Mouse (Mus musculus) right cerebral cortex, postnatal 25 days (tissue): ENCODE measurements at regions not wholly inside any gene's neighbourhood (a gene's known extent, or its start where the extent isn't known, plus 50 kb on each side); places are given as distances from the start of the nearest gene placed in this dataset.

Experiments used
- DNase-seq: peaks from one replicate; pipeline ENCODE4 v3.0.0; 2022

DNA sequence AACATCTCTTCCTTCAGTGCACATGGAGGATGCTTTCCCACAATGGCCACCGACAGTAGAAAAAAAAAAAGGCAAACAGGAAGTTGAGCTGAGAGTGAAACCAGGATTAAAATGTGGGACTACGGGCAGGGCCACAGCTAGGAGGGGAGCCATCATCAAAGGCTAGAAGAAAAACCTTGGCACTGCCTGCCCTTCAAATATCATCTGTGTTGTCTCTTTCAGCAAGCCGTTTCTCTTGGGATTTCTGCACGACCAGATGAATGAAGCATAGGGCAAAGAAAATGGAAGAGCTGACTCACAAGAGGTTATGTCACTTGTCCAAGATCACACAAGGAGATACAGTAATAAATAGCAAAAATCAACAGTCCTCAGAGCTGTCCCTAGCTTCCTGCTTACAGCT, 161.1 kb upstream of the Fn1 start:
- DNase-seq, result no peak

DNA sequence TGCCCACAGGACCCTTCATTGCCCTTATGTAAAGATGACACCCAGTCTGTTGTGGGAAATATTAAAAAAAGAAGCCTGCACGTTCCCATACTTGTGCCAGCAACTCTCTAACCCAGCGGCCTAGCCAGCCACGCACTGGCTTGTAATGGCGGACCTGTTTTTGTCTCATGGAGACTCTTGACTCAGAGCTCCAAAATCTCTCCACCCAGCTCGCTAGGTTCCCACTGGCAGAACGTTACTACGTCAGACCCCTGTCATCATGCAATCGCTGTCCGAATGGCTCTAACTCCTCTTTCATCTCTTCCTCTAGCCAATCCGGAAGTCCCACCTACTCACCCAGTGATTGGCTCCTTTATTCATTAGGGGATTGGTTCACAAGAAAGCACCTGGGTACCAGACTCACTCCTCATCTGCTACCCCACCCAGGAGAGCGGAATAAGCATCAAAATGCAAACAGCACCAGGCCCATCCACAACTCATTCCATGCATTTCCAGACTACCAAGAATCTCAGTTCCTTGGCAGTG, 159.2 kb upstream of the Fn1 start:
- DNase-seq, result no peak

DNA sequence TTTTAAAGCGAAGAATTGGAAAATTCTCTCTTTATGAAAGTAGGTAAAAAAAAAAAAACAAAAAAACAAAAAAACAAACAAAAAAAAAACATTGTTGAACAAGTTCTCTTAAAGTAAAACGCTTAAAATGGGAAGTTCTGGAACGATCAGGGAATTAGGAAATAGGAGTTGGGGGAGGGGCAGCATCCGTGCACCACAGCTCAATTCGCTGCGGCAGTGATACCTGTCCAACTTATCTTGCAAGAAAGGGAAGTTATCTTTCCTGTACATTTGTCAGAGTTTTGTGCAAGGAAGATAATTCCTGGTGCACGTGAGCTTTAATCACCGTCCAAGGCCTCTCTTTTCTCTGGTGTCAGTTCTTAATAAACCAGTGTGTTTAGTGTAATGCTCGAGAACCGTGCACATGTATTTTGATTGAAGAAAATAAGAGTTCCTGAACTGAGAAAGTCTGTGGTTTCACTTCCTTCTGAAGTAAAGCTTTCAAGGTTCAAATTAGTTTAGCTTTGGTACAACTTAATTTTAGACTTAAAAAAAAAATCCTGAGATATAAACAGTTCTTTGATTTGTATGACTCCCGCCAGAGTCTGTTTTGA, 158.3 kb upstream of the Fn1 start:
- DNase-seq, result no peak

DNA sequence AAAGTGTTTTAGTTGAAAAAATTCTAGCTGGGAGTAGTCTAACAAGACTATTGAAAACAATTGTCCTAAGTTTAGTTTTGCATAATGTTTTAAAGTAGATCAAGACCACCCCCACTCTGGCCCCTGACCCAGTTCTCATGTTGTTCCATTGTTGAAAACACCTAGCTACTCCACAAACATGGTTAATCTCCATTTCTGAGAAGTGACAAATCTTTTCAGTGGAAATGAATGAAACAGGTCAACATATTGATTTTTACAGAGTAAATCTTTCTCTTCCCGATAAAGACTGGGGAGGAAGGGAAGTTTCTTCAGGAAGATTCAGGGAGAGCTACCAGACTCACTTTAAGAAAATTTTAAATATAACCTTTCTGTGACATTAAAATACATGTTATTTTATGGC, 155.0 kb upstream of the Fn1 start:
- no peak for DNase-seq

DNA sequence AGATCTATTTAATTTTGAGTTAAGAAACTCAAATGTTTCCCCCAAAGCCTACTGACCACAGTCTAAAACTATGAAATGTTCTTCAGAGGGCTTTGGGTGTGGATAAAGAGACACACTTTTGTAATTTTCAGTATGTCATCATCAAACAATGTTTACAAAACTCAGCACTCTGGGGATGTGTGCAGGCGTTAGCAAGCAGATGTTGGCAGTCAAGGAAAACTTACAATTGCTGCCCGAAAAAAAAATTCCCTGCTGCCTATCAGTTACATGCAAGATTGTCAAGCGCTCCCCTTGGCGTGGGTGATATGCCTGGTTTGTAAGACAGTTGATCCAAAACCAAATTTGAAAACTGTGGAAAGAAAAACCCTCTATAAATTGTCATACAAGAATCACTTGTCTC, 154.6 kb upstream of the Fn1 start:
- DNase-seq, result no peak

DNA sequence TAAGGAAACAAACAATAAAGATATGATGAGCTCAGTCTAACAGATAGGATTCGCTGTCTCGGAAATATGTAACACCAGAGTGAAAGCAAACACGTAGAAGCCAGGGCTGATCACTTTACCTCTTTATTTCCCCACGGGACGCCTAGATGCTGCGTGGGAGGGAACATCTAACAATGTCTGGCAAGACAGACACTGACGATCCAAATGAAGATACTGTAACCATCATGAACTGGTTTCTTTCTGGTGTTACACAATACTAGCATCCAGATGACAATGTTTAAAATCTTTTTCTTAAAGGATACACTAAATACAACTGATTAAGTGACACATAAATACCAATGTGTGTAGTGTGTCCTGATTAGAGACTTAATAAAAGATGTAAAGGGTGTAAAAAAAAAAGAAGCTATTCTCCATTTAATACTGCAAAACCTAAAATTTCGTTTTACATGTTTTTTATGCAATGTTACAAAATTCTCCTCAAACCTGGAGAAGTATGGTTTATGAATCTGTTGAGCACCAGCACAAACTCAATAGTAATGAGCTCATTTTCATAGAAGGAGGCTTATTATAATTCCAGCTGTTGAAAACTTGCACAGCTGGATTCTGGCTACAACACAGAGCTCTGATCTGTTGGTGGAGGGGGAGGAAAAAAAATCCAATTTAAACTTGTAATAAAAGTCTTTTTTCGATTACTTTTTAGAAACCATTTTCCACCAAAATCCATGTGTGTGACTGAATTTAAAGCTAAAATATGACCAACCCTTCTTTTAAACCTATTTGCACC, 148.5 kb upstream of the Fn1 start:
- no peak for DNase-seq

DNA sequence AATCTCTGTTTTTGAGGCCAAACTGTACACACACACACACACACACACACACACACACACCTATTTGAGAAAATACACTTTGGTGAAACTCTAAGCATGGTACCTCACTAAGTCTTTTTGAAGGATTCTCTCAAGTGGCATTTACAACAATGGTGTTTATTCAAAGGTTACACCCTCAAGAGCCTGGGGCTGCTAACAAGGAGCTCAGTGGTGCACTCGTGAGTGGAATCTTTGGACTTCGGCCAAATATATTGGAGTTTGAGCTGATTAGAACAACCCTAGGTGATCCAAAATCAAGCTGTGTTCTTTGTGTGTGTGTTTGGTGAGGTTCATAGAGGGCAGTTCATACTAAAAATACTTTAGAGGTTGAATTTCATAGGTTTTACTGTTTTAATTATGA, 147.6 kb upstream of the Fn1 start:
- DNase-seq, result no peak

DNA sequence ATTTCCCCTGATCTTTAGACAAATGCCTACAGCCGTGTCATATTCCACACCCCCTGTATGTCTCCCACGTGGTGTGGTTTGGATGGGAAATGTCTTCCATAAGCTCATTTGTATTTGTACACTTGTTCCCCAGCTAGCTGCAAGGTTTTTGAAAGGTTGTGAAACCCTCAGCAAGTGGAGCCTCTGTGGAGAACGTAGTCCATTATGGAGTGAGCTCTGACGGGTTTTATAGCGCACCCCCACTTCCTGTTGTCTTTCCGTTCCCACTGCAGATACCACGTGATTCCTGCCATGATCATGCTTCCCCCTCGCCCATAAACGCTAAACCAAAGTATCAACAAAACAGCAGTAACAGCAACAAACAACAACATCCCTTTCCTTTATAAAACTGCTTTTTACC, 145.6 kb upstream of the Fn1 start:
- no peak for DNase-seq

DNA sequence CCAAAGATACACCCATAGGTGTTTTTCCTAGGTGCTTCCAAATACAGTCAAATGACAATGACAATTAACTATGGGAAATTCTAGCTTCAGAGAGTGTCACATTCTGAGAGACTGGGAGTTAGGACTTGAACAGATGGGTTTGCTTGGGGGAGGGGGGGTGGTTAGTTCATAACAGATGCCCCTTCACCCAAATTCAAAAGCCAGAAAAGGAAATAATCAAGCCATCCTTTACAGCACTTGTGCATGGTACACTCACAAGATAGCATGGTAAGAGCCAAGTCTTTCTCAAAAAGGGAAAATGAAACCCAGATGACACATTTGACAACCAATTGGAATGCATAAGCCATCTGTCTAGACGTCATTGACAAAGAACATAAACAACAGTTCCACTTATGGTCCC, 135.4 kb upstream of the Fn1 start:
- no peak for DNase-seq

DNA sequence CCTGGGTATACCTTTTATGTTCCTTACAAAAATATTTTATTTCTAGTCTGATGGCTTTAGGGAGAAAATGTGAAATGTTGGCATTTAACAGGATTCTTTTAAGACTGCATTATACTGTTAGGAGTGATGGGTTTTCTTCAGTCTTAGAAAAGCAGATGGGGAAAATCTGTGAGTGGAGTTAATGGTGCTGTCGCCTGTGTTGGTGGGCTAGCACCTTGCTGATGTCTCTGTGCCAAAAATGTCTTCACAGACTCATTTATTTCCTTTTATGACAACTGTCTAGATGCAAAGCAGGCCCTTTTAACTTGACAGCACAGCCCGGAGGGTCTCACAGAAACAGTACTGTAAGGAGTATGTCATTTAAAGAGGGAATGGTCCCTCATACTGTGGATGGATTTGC, 131.9 kb upstream of the Fn1 start:
- DNase-seq, result no peak

DNA sequence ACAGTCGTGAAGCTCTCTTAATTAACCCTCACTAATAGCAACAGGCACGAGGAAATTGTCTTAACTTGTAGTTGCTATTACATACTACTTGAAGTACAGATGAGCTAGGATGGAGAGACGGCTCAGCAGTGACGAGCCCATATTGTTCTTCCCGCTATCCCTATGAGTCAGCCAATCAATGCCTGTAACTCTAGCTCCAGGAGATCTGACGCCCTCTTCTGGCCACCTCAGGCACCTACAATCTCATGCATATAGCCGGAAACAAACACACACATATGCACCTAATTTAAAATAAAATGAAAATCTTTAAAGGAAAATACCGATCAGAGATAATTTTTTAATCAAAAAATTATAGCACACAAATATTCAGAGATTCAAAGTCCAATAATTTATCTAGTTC, 125.3 kb upstream of the Fn1 start:
- DNase-seq, result no peak

DNA sequence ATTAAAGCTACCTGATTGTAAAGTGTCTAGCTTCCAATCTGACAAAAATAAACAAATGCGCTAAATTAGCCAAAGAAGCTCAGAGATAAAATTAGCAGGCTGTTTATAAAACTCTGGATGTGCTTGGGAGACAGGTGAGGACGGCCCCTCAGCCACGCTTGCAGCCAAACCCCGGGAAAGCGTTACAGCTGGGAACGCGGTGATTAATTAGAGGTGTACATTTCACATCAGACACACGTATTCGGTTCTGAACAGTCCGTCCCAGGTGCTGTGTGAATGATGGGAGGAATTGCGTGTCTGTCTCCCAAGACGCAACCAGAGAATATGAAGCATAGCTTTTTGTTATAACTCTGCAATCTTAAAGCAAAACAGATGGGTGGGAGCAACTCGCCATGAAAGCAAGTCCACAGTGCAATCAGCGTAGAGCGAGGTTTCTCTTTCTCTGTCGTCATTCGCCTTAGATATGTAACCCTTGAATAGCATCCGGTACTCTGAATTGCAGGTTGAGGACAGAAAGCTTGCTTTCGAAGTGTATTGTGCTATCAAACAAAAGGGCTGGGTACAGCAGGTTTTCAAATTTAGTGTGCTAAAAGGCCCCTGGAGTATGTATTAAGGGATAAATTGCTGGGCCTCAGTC, 123.0 kb upstream of the Fn1 start:
- DNase-seq, result peak; percentile 16

DNA sequence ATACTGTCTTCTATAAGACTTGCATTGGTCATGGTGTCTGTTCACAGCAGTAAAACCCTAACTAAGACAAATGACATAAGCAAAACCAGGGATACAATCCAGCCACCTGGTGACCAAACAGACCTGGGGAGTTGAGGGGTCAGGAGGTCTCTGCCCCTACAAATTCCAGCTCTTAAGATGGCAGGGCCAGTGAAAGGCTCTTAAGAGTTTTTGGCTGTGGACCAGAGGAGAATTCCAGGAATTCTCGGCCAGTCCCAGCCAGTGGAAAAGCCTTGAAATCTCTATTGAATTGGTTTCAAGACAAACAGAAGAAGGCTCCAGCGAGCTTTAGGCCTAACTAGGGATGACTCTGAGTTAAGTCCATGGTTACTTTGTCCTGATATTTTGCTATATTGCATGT, 119.5 kb upstream of the Fn1 start:
- no peak for DNase-seq

DNA sequence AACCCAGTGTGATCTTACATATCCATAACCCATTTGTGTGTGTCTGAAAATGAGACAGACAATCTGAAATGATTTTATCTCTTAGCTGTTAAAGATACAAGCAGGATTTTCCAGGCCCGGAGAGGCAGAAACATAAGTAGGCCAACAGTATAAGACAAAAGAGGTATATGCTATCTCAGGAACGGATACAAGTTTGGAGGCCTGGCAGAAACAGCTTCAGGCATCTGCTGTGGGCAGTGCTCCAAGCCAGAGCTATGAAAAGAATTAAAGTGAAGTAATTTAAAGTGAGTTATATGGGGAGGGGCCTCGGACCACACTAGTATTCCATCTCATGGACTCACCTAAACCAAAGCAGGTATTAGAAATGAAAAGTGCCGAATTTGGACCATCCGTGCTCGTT, 118.8 kb upstream of the Fn1 start:
- DNase-seq, result peak; percentile 21

DNA sequence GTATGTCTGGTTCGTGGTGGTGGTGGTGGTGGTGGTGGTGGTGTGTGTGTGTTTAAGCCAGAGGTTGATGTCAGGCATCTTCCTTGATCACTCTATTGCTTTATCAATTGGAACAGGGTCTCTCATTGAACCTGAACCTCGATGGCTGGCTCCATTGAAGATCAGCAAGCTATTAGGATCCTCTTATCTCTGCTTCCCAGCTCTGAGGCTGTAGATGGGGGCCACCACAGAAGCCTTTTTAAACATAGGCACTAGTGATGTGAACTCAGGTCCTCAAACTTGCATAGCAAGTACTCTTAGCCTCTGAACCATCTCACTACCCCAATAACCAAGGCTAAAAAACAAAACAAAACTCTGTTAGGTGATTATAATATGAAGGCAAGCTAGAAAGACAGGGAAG, 116.6 kb upstream of the Fn1 start:
- no peak for DNase-seq

DNA sequence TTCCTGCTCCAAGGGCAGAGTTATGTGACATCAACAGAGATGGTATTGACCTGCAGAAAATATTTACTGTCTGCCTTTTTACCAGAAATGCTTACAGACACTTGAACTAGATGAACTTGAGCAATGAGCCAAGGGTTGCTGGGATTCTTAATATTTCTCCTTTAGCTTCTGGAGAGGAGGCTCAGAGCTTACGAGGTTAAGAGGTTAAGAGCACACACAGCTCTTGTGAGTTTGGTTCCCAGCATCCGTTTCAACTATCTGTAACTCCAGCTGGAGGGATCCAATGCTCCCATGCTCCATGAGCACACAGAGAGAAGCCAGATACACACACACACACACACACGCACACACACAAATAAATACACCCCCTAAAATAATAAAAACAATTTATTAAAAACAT, 114.7 kb upstream of the Fn1 start:
- no peak for DNase-seq

DNA sequence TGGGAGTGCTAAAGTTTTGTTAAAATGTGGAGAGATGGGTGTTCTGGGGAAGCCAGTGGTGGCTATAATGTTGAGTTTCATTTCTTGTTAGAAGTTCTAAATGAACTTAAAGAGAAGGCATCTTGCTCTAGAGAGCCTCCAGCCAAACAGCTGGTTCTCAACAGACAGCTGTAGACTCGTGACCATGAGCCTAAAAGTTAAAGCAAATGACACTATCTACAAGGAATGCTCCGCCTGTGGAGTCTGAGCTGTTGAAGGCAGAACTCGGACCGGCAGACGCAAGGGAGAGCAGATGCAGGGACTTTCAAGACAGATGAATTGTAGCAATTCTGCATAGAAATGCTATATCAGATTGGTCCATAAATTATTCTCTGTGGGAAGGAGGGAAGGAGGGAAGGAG, 114.1 kb upstream of the Fn1 start:
- DNase-seq, result no peak

DNA sequence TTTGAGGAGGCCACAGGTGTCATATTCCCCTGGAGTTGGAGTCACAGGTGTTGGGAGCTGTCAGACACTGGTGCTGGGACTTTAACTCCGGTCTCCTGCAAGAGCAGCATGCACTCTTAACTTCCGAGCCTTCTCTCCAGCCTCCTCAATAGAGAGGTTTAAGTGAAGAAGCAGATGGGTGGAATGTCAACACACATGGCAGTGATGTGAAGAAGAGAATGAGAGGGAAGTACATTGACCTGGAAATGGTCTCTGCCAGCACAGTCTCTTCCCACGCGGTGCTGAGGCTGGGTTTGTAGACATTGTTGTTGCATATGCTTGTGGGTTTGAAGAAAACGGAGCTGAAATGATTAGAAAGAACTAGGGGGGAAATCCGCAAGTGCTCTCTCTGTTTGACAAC, 112.0 kb upstream of the Fn1 start:
- no peak for DNase-seq

DNA sequence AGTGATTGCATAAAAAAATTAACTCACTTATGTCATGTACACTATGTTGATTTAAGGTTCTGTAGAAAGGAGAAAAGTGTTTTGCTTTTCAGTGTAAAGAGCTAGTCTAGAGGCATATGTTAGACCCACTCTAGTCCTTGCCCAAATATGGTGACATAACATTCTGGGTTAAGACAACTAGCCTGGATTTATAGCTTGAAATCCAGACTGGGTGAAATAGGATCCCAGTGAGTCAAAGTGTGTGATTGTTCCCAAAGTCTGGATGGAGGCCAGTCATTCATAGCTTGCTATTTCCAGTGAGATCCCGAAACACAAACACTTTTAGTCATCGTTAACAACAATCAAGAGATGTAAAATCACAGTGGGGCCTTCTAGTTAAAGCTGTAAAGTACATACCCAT, 110.5 kb upstream of the Fn1 start:
- no peak for DNase-seq

DNA sequence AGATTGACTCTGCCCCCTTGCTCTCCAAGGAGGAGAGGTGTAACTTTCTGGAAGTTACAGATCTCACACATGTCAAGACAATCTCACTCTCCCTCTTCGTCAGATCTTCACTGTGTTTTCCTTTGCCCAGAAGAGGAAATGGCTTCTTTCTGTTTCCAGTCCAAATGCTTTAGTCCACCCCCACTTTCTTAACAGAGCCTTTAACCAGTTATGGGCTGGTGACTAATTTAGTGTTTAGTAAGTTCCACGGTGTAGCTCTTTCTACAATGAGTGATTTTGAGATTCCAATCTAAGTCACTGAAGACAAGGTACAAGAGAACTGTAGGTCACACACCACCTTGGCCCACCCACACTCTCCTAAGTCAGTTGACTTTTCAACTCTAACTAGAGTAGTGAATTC, 107.3 kb upstream of the Fn1 start:
- no peak for DNase-seq

DNA sequence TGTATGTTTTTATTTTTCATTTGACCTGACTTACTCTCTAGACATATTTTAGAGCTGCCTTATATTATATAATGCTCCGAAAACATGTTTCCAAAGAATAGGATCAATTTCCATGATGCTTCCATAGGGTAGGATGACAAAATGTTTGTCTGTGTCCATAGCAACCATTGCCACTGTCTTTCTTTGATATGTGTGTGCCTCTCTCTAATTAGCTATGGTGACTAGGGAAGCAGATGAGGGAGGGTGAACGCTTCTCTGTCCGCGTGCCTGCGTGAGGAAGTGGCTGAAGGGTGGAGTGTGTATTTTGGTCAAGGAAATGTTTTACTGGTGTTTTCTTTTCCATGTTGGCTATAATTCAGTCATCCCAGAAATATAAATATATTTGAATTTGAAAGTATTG, 104.2 kb upstream of the Fn1 start:
- no peak for DNase-seq

DNA sequence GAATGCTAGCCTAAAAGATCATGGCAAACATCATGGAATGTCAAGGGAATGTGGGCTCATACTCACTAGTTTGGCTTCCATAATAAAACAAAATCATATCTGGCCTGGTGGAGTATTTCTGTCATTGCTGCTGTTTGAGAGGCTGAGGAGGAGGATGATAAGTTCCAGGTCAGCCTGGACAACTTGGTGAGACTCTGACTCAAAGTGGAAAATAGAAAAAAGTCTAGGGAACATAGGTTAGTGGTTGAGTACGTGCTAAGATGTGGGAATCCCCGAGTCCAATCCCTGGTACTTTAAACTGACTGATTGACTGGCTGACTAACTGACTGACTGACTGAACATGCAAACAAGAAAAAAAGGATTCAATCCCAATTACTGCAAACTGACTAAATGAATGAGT, 103.2 kb upstream of the Fn1 start:
- DNase-seq, result no peak

DNA sequence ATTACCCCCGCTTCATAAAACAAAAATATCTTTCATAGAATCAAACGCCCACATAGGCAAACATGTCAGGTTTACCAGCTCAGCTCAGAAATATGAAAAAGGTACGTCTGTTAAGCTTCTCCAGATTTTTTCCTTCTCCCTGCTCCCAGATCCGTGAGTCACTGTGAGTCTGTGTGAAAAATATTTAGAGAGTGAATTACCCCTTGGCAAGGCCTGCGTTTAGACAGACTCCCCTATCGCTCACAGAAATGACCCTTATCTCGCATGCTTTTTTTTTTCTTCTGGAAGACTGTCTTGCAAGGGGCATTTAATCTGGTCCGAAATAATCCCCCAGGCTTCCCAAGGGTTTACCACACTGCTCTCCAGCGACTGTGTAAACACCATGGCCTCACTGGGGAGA, 102.4 kb upstream of the Fn1 start:
- no peak for DNase-seq

DNA sequence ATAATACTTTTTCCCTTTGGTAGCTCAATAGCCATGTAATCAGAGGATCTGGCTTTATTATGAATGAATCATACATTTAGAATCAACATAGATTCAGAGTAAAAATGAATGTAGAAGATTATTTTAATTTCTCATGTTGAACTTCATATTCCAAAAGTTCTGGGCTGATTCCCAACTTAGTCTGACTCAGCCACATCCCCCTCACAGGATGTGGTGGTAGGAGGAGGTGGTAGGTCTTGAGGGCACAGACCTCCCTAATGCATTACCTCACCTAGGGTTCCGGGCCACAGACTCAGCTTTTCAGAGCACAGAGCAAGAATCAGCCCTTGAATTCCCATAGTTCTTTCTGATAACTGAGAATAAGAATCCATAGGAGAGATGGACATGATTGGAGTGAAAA, 99.4 kb upstream of the Fn1 start:
- DNase-seq, result no peak

DNA sequence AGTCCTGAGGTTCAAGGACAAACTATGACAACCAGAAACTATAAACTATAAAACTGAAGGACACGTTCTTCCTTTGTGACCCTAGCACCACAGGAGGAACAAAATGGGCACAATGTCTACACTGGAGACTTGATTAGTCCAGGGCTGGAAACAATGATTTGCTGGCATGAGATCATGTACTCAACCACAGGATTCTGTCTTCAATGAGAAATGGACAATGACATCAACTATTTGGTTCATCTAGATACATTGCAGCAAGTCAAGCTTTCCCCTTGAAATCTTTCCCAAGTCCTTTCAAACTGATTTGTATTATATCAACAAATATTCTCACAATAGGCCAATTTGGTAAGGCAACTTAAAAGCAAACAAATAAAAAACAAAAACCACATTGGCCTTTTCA, 98.6 kb upstream of the Fn1 start:
- DNase-seq, result no peak
